Mouse (Mus musculus): ENCODE data around the gene Ankrd34a.

The Ankrd34a gene

GRCm38 (mm10) chr3:96563911-96564632 is 32.4 kb upstream of the Ankrd34a start:
- DNase-seq = no peak

GRCm38 (mm10) chr3:96564633-96565032 is 31.8 kb upstream of the Ankrd34a start:
- DNase-seq = peak; percentile 49 to 58

- DNase-seq = no peak
Measured at GRCm38 (mm10) chr3:96565105-96565504, 31.3 kb upstream of the Ankrd34a start.

- no peak for DNase-seq
Measured at GRCm38 (mm10) chr3:96566661-96567450, 29.6 kb upstream of the Ankrd34a start.

GRCm38 (mm10) chr3:96568605-96569004 is 27.8 kb upstream of the Ankrd34a start:
- DNase-seq = peak in 1 of 2 experiments; percentile 17

GRCm38 (mm10) chr3:96569506-96569905 is 26.9 kb upstream of the Ankrd34a start:
- no peak for DNase-seq

GRCm38 (mm10) chr3:96569966-96570605 is 26.4 kb upstream of the Ankrd34a start:
- no peak for DNase-seq

- no peak for DNase-seq
Measured at GRCm38 (mm10) chr3:96570643-96571042, 25.8 kb upstream of the Ankrd34a start.

- no peak for DNase-seq
Measured at GRCm38 (mm10) chr3:96571336-96571735, 25.1 kb upstream of the Ankrd34a start.

- DNase-seq = no peak
Measured at GRCm38 (mm10) chr3:96571896-96572698, 24.3 kb upstream of the Ankrd34a start.

- no peak for DNase-seq
Measured at GRCm38 (mm10) chr3:96573611-96574511, 22.6 kb upstream of the Ankrd34a start.

- DNase-seq = no peak
Measured at GRCm38 (mm10) chr3:96575272-96575984, 21.0 kb upstream of the Ankrd34a start.

- DNase-seq = no peak
Measured at GRCm38 (mm10) chr3:96576005-96576658, 20.3 kb upstream of the Ankrd34a start.

GRCm38 (mm10) chr3:96576690-96577541 is 19.5 kb upstream of the Ankrd34a start, which contains the start of gene Gm16253:
Gm16253 (plus strand) TSS chr3:96576984.
- peak; percentile 85 to 87 for DNase-seq

- DNase-seq = no peak
Measured at GRCm38 (mm10) chr3:96577566-96577965, 18.9 kb upstream of the Ankrd34a start.

GRCm38 (mm10) chr3:96578561-96579238 is 17.7 kb upstream of the Ankrd34a start:
- DNase-seq = no peak

- no peak for DNase-seq
Measured at GRCm38 (mm10) chr3:96579239-96579750, 17.1 kb upstream of the Ankrd34a start.

- DNase-seq = peak; percentile 80 to 86
Measured at GRCm38 (mm10) chr3:96579885-96580454, 16.5 kb upstream of the Ankrd34a start.

All from spleen, adult 18-20 months (tissue).